Mouse (Mus musculus): ENCODE data around the gene Tlcd2. TPM values are rescaled to one million over a fixed set of nuclear protein-coding genes. Genes with fewer than 3 reads are reported as not detected.

Gene Tlcd2
- polyA plus RNA-seq (2012; rRNA removed) = 27.9 and 78.8 TPM in 2 replicates

DNA sequence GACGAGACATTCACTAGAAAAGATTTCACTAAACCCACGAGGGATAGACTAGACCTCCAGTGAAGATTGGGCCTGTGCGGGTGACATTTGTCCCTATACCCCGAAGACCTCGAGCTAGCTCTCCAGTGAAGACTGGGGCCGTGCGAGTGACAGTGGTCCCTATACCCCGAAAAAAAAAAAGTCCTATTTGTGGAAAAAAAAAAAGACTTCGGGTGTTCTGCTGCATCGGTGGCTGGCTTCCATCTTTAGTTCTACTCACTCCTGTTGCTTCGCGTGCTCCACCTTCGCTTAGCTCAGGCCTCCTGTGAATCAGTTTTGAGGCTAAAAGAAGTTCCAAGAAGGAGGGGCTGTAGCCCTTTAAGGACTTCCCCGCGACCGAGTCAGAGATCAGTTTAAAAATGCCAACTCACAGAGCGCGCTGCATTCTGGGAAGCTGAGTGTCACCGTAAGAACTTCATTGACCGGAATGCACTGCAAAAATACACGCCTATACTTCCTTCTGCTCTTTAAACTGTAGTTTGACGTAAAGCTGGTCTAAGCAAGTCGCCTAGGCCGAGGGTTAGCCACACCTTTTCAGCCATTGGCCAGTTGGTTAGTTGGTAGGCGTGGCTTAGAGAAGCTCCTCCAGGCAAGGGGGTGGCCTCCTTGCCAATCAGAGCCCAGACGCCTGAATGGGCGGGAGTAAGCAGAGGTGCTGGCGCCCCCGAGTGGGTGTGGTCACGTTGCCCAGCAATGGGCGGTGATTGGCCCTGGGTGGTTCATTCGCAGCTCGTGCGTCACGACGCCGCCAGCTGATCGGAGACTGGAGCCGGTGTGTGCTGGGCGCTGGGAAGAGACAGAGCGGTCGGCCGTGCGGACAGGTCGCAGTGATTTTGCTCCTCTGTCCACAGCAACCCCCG, at the start of gene Tlcd2:
Gene Tlcd2, plus strand, starts transcription at position 872 of the 899 bp plus-strand sequence.
- Histone ChIP-seq H3K27me3 (ENCODE audit: control insufficient read depth, insufficient read depth, low read length) (no peaks in the 10 kb centered on the region), H3K27ac (ENCODE audit: insufficient read depth, low read depth, low read length) (peak within 1 kb of the TSS; percentile 100), H3K36me3 (ENCODE audit: control insufficient read depth, insufficient read depth, low read length) (peaks cover 24% of the 10 kb centered on the region), H3K4me3 (ENCODE audit: low read depth, low read length) (peak within 1 kb of the TSS; percentile 97), H3K4me1 (ENCODE audit: control insufficient read depth, insufficient read depth, insufficient read length, low read length) (peaks cover 25% of the 10 kb centered on the region)
- TF ChIP-seq CTCF (IDR thresholded peaks at IDR 0.05; ENCODE audit: extremely low read depth, insufficient read length, insufficient replicate concordance, low read depth, low read length) = no peak
- TF ChIP-seq POLR2A (IDR thresholded peaks at IDR 0.05; ENCODE audit: low read depth, low read length) = peak; percentile 100
- WGBS = under 1% methylated on average over 46 of the region's 46 CpGs

GRCm38 (mm10) chr11:75415096-75415495, 46.4 kb upstream of the Tlcd2 start:
- 50% methylated on average over 7 of the region's 7 CpGs for WGBS
- H3K27ac ChIP-seq (ENCODE audit: insufficient read depth, low read depth, low read length) = no peak overlapping the region
- no peaks in the 10 kb centered on the region for H3K4me1 ChIP-seq (ENCODE audit: control insufficient read depth, insufficient read depth, insufficient read length, low read length)

DNA sequence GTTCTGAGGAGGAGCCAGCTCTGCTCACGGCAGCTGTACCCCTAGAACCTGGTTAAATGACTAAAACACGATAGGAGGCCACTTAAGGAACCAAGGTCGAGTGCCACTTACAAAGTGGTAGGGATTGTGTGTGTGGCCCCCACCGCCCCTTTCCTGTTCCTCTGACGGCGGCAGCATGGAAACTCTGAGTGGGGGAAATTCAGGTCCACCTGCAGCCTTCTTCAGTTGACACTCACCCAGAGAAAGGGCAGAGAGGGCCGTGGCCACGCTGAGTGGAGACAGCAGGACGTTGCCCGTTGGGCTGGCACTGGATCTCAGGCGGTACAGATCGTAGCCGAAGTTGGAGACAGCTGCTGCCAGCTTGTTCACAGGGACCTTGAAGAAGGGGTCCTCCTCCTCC, 45.5 kb upstream of the Tlcd2 start:
- H3K4me1 ChIP-seq (ENCODE audit: control insufficient read depth, insufficient read depth, insufficient read length, low read length) = no peaks in the 10 kb centered on the region
- H3K36me3 ChIP-seq (ENCODE audit: control insufficient read depth, insufficient read depth, low read length) = no peaks in the 10 kb centered on the region
- H3K27ac ChIP-seq (ENCODE audit: insufficient read depth, low read depth, low read length) = no peak overlapping the region
- 77% methylated on average over 13 of the region's 13 CpGs for WGBS
- H3K4me3 ChIP-seq (ENCODE audit: low read depth, low read length) = no peak overlapping the region
- TF ChIP-seq CTCF (IDR thresholded peaks at IDR 0.05; ENCODE audit: extremely low read depth, insufficient read length, insufficient replicate concordance, low read depth, low read length) = no peak
- TF ChIP-seq POLR2A (IDR thresholded peaks at IDR 0.05; ENCODE audit: low read depth, low read length) = no peak
- H3K27me3 ChIP-seq (ENCODE audit: control insufficient read depth, insufficient read depth, low read length) = no peaks in the 10 kb centered on the region

More at GRCm38 (mm10) chr11:75415096-75415495, 46.4 kb upstream of the Tlcd2 start:
- no peaks in the 10 kb centered on the region for H3K36me3 ChIP-seq (ENCODE audit: control insufficient read depth, insufficient read depth, low read length)
- no peaks in the 10 kb centered on the region for H3K27me3 ChIP-seq (ENCODE audit: control insufficient read depth, insufficient read depth, low read length)
- TF ChIP-seq POLR2A (IDR thresholded peaks at IDR 0.05; ENCODE audit: low read depth, low read length) (no peak), CTCF (IDR thresholded peaks at IDR 0.05; ENCODE audit: extremely low read depth, insufficient read length, insufficient replicate concordance, low read depth, low read length) (no peak)
- H3K4me3 ChIP-seq (ENCODE audit: low read depth, low read length) = no peak overlapping the region

GRCm38 (mm10) chr11:75420037-75420436, 41.5 kb upstream of the Tlcd2 start:
- H3K27ac ChIP-seq (ENCODE audit: insufficient read depth, low read depth, low read length) = no peak overlapping the region
- WGBS = 80% methylated on average over 7 of the region's 7 CpGs
- H3K27me3 ChIP-seq (ENCODE audit: control insufficient read depth, insufficient read depth, low read length) = no peaks in the 10 kb centered on the region
- TF ChIP-seq CTCF (IDR thresholded peaks at IDR 0.05; ENCODE audit: extremely low read depth, insufficient read length, insufficient replicate concordance, low read depth, low read length) (no peak), POLR2A (IDR thresholded peaks at IDR 0.05; ENCODE audit: low read depth, low read length) (no peak)
- no peaks in the 10 kb centered on the region for H3K36me3 ChIP-seq (ENCODE audit: control insufficient read depth, insufficient read depth, low read length)
- H3K4me3 ChIP-seq (ENCODE audit: low read depth, low read length) = no peak overlapping the region
- H3K4me1 ChIP-seq (ENCODE audit: control insufficient read depth, insufficient read depth, insufficient read length, low read length) = no peaks in the 10 kb centered on the region

GRCm38 (mm10) chr11:75420810-75421374, 40.6 kb upstream of the Tlcd2 start:
- H3K4me3 ChIP-seq (ENCODE audit: low read depth, low read length) = no peak overlapping the region

GRCm38 (mm10) chr11:75421375-75422012, 40.0 kb upstream of the Tlcd2 start:
- Histone ChIP-seq H3K27me3 (ENCODE audit: control insufficient read depth, insufficient read depth, low read length) (no peaks in the 10 kb centered on the region), H3K27ac (ENCODE audit: insufficient read depth, low read depth, low read length) (no peak overlapping the region), H3K4me1 (ENCODE audit: control insufficient read depth, insufficient read depth, insufficient read length, low read length) (no peaks in the 10 kb centered on the region), H3K36me3 (ENCODE audit: control insufficient read depth, insufficient read depth, low read length) (no peaks in the 10 kb centered on the region), H3K4me3 (ENCODE audit: low read depth, low read length) (no peak overlapping the region)
- no peak for TF ChIP-seq POLR2A (IDR thresholded peaks at IDR 0.05; ENCODE audit: low read depth, low read length)
- no peak for TF ChIP-seq CTCF (IDR thresholded peaks at IDR 0.05; ENCODE audit: extremely low read depth, insufficient read length, insufficient replicate concordance, low read depth, low read length)
- 72% methylated on average over 6 of the region's 6 CpGs for WGBS

More at GRCm38 (mm10) chr11:75420810-75421374, 40.6 kb upstream of the Tlcd2 start:
- Histone ChIP-seq H3K36me3 (ENCODE audit: control insufficient read depth, insufficient read depth, low read length) (no peaks in the 10 kb centered on the region), H3K27ac (ENCODE audit: insufficient read depth, low read depth, low read length) (no peak overlapping the region), H3K4me1 (ENCODE audit: control insufficient read depth, insufficient read depth, insufficient read length, low read length) (no peaks in the 10 kb centered on the region), H3K27me3 (ENCODE audit: control insufficient read depth, insufficient read depth, low read length) (no peaks in the 10 kb centered on the region)
- TF ChIP-seq CTCF (IDR thresholded peaks at IDR 0.05; ENCODE audit: extremely low read depth, insufficient read length, insufficient replicate concordance, low read depth, low read length) = no peak
- no peak for TF ChIP-seq POLR2A (IDR thresholded peaks at IDR 0.05; ENCODE audit: low read depth, low read length)
- WGBS = 66% methylated on average over 5 of the region's 5 CpGs

All from small intestine, adult 2 months (tissue).